In genomic region chr19:48204892-48205761, GRCm38 (mm10) we compare ENCODE assay signal across 8 mouse cellular contexts. TPM values are rescaled to one million over a fixed set of nuclear protein-coding genes. Genes with fewer than 3 reads are reported as not detected.
DNase-seq lines count a peak whose midpoint lies in the region; ATAC-seq and TF ChIP-seq lines count a peak whose summit lies in the region.

No protein-coding gene starts in this region.

- ATAC-seq in kidney, embryonic 16.5 days (ENCODE audit: low FRiP score, low TSS enrichment) = peak; percentile 20; the same call in 1 of the 2 replicates
- ATAC-seq in embryonic facial prominence, embryonic 12.5 days (ENCODE audit: insufficient number of reproducible peaks, insufficient read depth, low FRiP score, low TSS enrichment) = peak; percentile 17; the same call in 1 of the 2 replicates
- no peak for ATAC-seq in intestine, postnatal 0 days
- peak; percentile 35 for ATAC-seq in midbrain, embryonic 12.5 days (ENCODE audit: low FRiP score, low read depth)

- peaks cover 49% of the 10 kb centered on the region for H3K27me3 ChIP-seq in kidney, embryonic 16.5 days (ENCODE audit: insufficient read depth, low read length)
- H3K27me3 ChIP-seq in embryonic facial prominence, embryonic 12.5 days = peaks cover 50% of the 10 kb centered on the region
- peaks cover 40% of the 10 kb centered on the region for H3K27me3 ChIP-seq in intestine, postnatal 0 days (replicated peaks; ENCODE audit: control insufficient read depth, insufficient read depth, low read length)
- H3K27me3 ChIP-seq in midbrain, embryonic 12.5 days = peaks cover 57% of the 10 kb centered on the region

- WGBS in kidney, embryonic 16.5 days = 1% methylated on average over 43 of the region's 62 CpGs
- under 1% methylated on average over 43 of the region's 62 CpGs for whole genome bisulfite sequencing in embryonic facial prominence, embryonic 12.5 days
- WGBS in intestine, postnatal 0 days = under 1% methylated on average over 53 of the region's 62 CpGs
- WGBS in midbrain, embryonic 12.5 days = 1% methylated on average over 48 of the region's 62 CpGs

- peaks cover 5% of the 10 kb centered on the region; the same call in 1 of the 2 replicates for H3K9me3 ChIP-seq in kidney, embryonic 16.5 days (ENCODE audit: low read length)
- H3K9me3 ChIP-seq in embryonic facial prominence, embryonic 12.5 days = no peaks in the 10 kb centered on the region
- no peaks in the 10 kb centered on the region for H3K9me3 ChIP-seq in intestine, postnatal 0 days (ENCODE audit: control insufficient read depth)
- peaks cover 3% of the 10 kb centered on the region; the same call in 1 of the 2 replicates for H3K9me3 ChIP-seq in midbrain, embryonic 12.5 days

- no peaks in the 10 kb centered on the region for H3K36me3 ChIP-seq in kidney, embryonic 16.5 days (ENCODE audit: insufficient read depth, low read length)
- H3K36me3 ChIP-seq in embryonic facial prominence, embryonic 12.5 days = no peaks in the 10 kb centered on the region
- H3K36me3 ChIP-seq in intestine, postnatal 0 days (ENCODE audit: control insufficient read depth, insufficient read depth) = no peaks in the 10 kb centered on the region
- no peaks in the 10 kb centered on the region for H3K36me3 ChIP-seq in midbrain, embryonic 12.5 days

- H3K4me2 ChIP-seq in kidney, embryonic 16.5 days (replicated peaks; ENCODE audit: low read depth, low read length) = peak overlapping the region; percentile 97
- peak overlapping the region; percentile 98 for H3K4me2 ChIP-seq in embryonic facial prominence, embryonic 12.5 days (replicated peaks)
- peak overlapping the region; percentile 64 for H3K4me2 ChIP-seq in intestine, postnatal 0 days (replicated peaks; ENCODE audit: low read depth)
- H3K4me2 ChIP-seq in midbrain, embryonic 12.5 days (replicated peaks) = peak overlapping the region; percentile 99

- peaks cover 20% of the 10 kb centered on the region for H3K4me1 ChIP-seq in kidney, embryonic 16.5 days (ENCODE audit: insufficient read depth, low read length)
- peaks cover 17% of the 10 kb centered on the region; the same call in 1 of the 2 replicates for H3K4me1 ChIP-seq in embryonic facial prominence, embryonic 12.5 days
- H3K4me1 ChIP-seq in intestine, postnatal 0 days (replicated peaks; ENCODE audit: control insufficient read depth, insufficient read depth, low read length) = no peaks in the 10 kb centered on the region; the same call in 1 of the 2 replicates
- peaks cover 38% of the 10 kb centered on the region for H3K4me1 ChIP-seq in midbrain, embryonic 12.5 days

- H3K4me3 ChIP-seq in kidney, embryonic 16.5 days (ENCODE audit: low read length) = peak overlapping the region; percentile 59
- H3K4me3 ChIP-seq in embryonic facial prominence, embryonic 12.5 days = peak overlapping the region; percentile 50
- peak overlapping the region; percentile 38 for H3K4me3 ChIP-seq in intestine, postnatal 0 days (ENCODE audit: low read depth, low read length)
- H3K4me3 ChIP-seq in midbrain, embryonic 12.5 days = peak overlapping the region; percentile 64

- no peak overlapping the region for H3K27ac ChIP-seq in kidney, embryonic 16.5 days (ENCODE audit: low read length)
- H3K27ac ChIP-seq in embryonic facial prominence, embryonic 12.5 days = no peak overlapping the region
- H3K27ac ChIP-seq in intestine, postnatal 0 days (ENCODE audit: low read depth, low read length) = no peak overlapping the region
- H3K27ac ChIP-seq in midbrain, embryonic 12.5 days (replicated peaks) = no peak overlapping the region

- peak overlapping the region; percentile 59 for H3K9ac ChIP-seq in kidney, embryonic 16.5 days (replicated peaks; ENCODE audit: low read length)
- H3K9ac ChIP-seq in embryonic facial prominence, embryonic 12.5 days = peak overlapping the region; percentile 52
- H3K9ac ChIP-seq in intestine, postnatal 0 days (ENCODE audit: low read depth, low read length) = no peak overlapping the region
- H3K9ac ChIP-seq in midbrain, embryonic 12.5 days (replicated peaks) = peak overlapping the region; percentile 73

- peak; percentile 17; the same call in 1 of the 2 replicates for TF ChIP-seq CTCF in intestine, postnatal 0 days (IDR thresholded peaks at IDR 0.05; ENCODE audit: low read depth)

- no peak for DNase-seq in kidney, adult 8-10 months
- no peak for DNase-seq in urinary bladder, postnatal 4 days (ENCODE audit: low spot score in 2 of 2)
- DNase-seq in B cell, adult 2 months = no peak
- no peak for DNase-seq in urinary bladder, postnatal 36 days (ENCODE audit: low spot score in 2 of 2)

RNA-seq across cellular contexts. Expression of gene Sorcs3, which starts 0.7 kb away (rescaled TPM):
- polyA plus RNA-seq in kidney, embryonic 16.5 days (2015; fragmentation: Nextera tagmentation; extraction: Ambion mirVana) = 1.3 and 1.8 TPM in 2 replicates
- 1.9 and 2.3 TPM in 2 replicates for polyA plus RNA-seq in embryonic facial prominence, embryonic 12.5 days (2016; fragmentation: Nextera tagmentation; extraction: Ambion mirVana)
- polyA plus RNA-seq in intestine, postnatal 0 days (2015; fragmentation: Nextera tagmentation; extraction: Ambion mirVana) = 0.33 and 0.37 TPM in 2 replicates
- 6.6 TPM in 2 replicates for polyA plus RNA-seq in midbrain, embryonic 12.5 days (2016; fragmentation: Nextera tagmentation; extraction: Ambion mirVana)
